Mouse (Mus musculus) thymus, adult 18-20 months (tissue): ENCODE measurements at regions not wholly inside any gene's neighbourhood (a gene's known extent, or its start where the extent isn't known, plus 50 kb on each side); places are given as distances from the start of the nearest gene placed in this dataset.

Experiments used
- DNase-seq, 2 experiments: peaks; one replicate each; pipeline ENCODE4 v3.0.0; 2022; ENCODE audit warnings: mixed read lengths in 2 of 2

GRCm38 (mm10) chr8:35996330-35997077 is 230.9 kb downstream of the Gm19410 start:
- DNase-seq = no peak

GRCm38 (mm10) chr8:35999584-35999983 is 234.0 kb downstream of the Gm19410 start:
- no peak for DNase-seq

GRCm38 (mm10) chr8:36004387-36004786 is 238.8 kb downstream of the Gm19410 start:
- DNase-seq = no peak

- no peak for DNase-seq
These were observed 239.9 kb downstream of the Gm19410 start for GRCm38 (mm10) chr8:36005536-36005935.

GRCm38 (mm10) chr8:36007724-36008123 is 242.1 kb downstream of the Gm19410 start:
- DNase-seq = no peak

- no peak for DNase-seq
These were observed 244.0 kb downstream of the Gm19410 start for GRCm38 (mm10) chr8:36009565-36009964.

GRCm38 (mm10) chr8:36010446-36011217 is 245.0 kb downstream of the Gm19410 start:
- peak; percentile 20 to 46 for DNase-seq

GRCm38 (mm10) chr8:36014862-36015261 is 249.3 kb downstream of the Gm19410 start:
- no peak for DNase-seq

GRCm38 (mm10) chr8:36016321-36017114 is 250.9 kb downstream of the Gm19410 start:
- DNase-seq = no peak

GRCm38 (mm10) chr8:36018993-36019753 is 253.6 kb downstream of the Gm19410 start:
- DNase-seq = no peak

- no peak for DNase-seq
These were observed 254.3 kb downstream of the Gm19410 start for GRCm38 (mm10) chr8:36019895-36020294.

GRCm38 (mm10) chr8:36027586-36027985 is 262.0 kb downstream of the Gm19410 start:
- DNase-seq = no peak

GRCm38 (mm10) chr8:36028121-36028955 is 262.7 kb downstream of the Gm19410 start:
- DNase-seq = peak in 1 of 2 experiments; percentile 26

GRCm38 (mm10) chr8:36029445-36029844 is 263.9 kb downstream of the Gm19410 start:
- no peak for DNase-seq

GRCm38 (mm10) chr8:36030237-36030636 is 264.6 kb downstream of the Gm19410 start:
- DNase-seq = no peak

GRCm38 (mm10) chr8:36031966-36032719 is 266.6 kb downstream of the Gm19410 start:
- DNase-seq = no peak

- DNase-seq = no peak
These were observed 269.7 kb downstream of the Gm19410 start for GRCm38 (mm10) chr8:36035339-36035738.

- DNase-seq = peak; percentile 24 to 62
These were observed 270.7 kb downstream of the Gm19410 start for GRCm38 (mm10) chr8:36036271-36036670.

GRCm38 (mm10) chr8:36041222-36041864 is 275.8 kb downstream of the Gm19410 start:
- DNase-seq = peak; percentile 61 to 80

- DNase-seq = no peak
These were observed 277.0 kb downstream of the Gm19410 start for GRCm38 (mm10) chr8:36042594-36042993.
